Mouse (Mus musculus) thymus, postnatal 14 days (tissue): Measurements from ENCODE around the gene C2.
"Not testable (repeated sequence)": the region's sequence is repeated elsewhere in the genome, so short reads cannot be mapped to it uniquely, and the experiment has no call there.

Experiments used
- DNase-seq: peaks from one replicate; pipeline ENCODE4 v3.0.0; 2021

Gene C2

GRCm38 (mm10) chr17:34874321-34874720 is 23.7 kb downstream of the C2 start:
- DNase-seq = no peak

- DNase-seq = no peak
Measured at GRCm38 (mm10) chr17:34865981-34866380, 32.1 kb downstream of the C2 start.

GRCm38 (mm10) chr17:34862416-34863081 is 35.5 kb downstream of the C2 start, which contains the start of gene Cfb:
Gene Cfb (minus strand): TSS chr17:34862518.
- no peak for DNase-seq

- DNase-seq = no peak
Measured at GRCm38 (mm10) chr17:34861704-34862415, 36.2 kb downstream of the C2 start.

DNA sequence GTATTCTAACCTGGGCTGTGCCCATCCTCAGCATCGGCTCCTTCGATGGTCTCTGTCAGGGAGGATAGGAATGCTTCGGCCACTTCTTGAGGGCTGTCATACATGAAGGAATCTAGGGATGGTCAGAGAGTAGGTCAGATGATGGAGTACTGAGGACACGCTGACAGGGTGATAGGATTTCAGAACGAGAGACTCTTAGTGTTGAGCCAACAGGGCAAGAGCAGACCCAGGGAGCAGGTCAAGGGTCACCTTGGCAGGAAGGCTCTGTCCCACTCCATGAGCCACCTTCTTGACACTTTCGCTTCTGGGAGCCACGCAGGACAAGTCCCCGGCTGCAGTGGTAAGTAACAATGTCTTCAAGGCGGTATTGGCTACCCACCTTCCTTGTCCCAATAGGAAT is 37.6 kb downstream of the C2 start:
- no peak for DNase-seq

- no peak for DNase-seq
Measured at GRCm38 (mm10) chr17:34858670-34859069, 39.4 kb downstream of the C2 start.

GRCm38 (mm10) chr17:34855825-34856224 is 42.2 kb downstream of the C2 start:
- peak; percentile 53 for DNase-seq

DNA sequence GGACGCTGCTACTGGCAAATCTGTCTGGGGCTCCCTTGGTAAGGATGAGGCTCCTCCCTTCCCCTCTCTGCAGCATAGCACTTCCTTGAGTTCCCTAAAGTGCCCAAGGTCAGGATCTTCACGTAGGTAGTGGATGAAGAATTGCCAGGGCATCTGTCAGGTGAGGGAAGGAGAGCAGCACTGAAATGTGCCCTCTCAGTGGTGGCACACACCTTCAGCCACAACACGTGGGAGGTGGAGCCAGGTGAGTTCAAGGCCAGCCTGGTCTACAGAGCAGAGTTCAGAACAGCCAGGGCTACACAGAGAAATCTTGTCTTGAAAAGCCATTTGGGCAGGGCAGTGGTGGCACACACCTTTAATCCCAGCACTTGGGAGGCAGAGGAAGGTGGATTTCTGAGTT is 43.3 kb downstream of the C2 start:
- DNase-seq = no peak

GRCm38 (mm10) chr17:34853511-34853910 is 44.6 kb downstream of the C2 start:
- DNase-seq = no peak

GRCm38 (mm10) chr17:34850517-34851125 is 47.4 kb downstream of the C2 start:
- DNase-seq = peak; percentile 20

- peak; percentile 99 for DNase-seq
Measured at GRCm38 (mm10) chr17:34849722-34850516, 48.1 kb downstream of the C2 start, which contains the start of the genes Skiv2l and Nelfe. Gene Skiv2l (minus strand): TSS chr17:34850210. Gene Nelfe (plus strand): TSS chr17:34850391.

DNA sequence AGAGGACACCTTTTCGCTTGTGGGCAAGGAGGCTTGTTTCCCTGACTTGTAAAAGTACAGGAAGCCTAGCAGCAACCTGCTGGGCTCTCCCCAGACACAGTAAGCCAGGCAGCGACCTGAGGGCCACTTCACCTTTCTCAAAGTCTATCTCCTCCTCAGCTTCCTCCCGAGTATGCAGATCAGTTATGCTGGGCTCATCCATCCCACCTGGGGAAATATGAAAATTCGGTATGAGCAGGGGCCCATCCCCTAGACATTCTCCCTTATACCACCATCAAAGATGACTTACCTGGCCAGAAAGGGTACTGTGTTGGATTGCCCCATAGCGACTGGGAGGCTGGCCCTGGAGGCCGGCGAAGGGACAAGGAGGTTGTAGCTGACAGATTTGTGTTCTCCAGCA is 50.5 kb downstream of the C2 start:
- DNase-seq = no peak

DNA sequence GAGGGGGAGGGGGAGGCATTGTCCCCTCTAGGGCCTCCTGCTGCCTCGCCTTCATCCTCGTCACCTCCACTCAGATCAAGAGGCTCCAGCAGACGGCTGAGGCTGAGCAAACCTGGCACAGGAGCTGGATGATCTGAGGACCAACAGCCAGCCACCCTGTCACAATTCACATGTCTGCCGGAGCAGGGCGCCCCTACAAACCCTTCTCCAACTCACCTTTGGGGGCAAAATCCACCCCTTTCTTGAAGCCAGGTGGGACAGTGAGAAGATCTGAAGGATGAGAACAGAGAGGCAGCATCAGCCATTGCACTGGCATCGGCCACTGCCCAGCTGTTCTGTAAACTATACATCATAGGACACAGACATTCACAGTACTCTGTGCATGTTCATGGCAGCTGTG is 50.9 kb downstream of the C2 start:
- DNase-seq = no peak

GRCm38 (mm10) chr17:34844884-34845283 is 53.2 kb downstream of the C2 start:
- no peak for DNase-seq

GRCm38 (mm10) chr17:34840736-34841307 is 57.2 kb downstream of the C2 start:
- DNase-seq = no peak

DNA sequence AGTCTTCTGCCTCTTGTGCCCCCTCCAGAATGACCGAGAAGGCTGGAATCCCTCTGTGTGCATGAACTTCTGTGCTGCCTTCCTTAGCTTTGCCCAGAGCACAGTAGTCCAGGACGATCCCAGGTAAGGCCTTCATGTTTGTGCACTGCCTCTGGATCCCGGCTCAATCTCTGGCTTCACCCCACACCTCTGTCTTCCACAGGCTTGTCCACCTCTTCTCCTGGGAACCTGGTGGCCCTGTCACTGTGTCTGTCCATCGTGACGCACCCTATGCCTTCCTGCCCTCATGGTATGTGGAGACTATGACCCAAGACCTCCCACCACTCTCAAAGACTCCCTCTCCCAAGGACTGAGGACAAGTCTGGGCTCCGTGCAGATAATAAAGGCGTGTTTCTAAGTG is 59.3 kb downstream of the C2 start:
- no peak for DNase-seq

- DNase-seq = peak; percentile 31
Measured at GRCm38 (mm10) chr17:34837464-34838324, 60.4 kb downstream of the C2 start.

DNA sequence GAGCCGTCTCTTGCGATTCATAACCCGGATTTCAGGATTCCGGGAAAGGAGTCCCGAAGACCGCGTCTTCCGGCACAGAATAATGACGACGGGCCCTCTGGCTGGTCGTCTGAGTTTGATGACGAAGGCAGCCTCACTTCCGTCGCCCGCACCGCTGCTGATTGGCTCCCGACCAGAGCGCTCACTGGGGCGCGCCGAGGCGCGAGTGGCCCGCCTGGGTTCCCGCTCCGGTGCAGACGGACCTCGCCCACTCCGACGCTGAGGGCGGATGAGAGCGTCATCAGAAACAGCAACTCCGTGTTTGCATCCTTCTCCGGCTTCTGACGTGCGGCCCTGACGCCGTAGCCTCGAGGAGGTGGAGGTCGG is 61.2 kb downstream of the C2 start, which contains the start of the genes Stk19 and Dxo:
Stk19 (minus strand) TSS at position 90 of the 366 bp plus-strand sequence.
Dxo (plus strand) TSS at position 164 of the 366 bp plus-strand sequence.
- DNase-seq = peak; percentile 94

DNA sequence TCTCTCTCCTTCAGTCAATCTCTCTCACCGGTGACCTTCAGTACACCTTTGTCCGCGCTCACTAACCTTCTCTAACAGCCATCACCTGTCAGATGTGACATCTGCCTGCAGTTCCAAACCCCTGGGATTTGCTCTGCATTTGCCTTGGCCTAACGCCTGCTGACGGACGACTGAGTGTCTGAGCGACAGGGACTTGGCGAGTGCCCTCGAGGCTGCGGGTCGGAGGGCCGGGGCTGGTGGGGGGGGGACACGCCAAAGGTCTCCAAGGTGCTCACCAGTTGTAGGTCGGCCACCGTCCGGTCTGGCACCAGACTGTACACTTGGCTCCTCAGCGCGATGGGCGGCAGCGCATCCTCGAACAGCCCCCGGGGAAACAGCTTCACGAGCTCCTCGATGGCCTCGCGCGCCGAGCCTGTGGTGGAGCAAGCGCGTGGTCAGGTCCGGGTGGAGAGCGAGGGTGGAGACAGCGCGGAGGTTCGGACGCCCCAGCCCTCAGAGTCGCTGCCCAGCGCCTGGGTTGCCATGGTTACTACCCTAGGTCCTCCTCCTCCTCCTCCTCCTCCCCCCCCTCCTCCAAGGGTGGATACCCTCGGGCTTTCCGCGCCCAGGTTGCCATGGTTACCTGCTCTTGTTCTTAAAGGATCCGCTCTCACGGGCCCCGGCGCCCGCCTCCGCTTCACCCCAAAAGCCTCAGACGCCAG is 61.8 kb downstream of the C2 start:
- DNase-seq = no peak

DNA sequence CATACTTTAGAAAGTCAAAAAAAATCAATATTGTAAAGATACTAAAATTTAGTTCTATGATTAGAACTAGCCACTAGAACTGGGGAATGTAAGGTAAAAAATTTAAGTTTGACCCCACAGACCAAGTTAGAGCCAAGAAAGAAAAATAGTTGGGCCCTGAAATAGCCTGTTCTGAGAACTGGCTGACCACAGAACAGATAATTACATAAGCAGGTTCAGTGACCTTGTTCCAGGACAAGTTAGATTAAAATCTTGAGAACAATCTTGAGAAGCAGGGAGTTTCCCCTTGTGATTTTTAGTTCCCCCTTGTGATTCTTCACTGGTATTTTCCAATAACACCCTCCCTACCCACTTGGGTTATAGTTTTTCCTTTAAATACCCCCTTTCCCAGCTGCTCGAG is 67.3 kb downstream of the C2 start:
- not testable (repeated sequence) for DNase-seq

DNA sequence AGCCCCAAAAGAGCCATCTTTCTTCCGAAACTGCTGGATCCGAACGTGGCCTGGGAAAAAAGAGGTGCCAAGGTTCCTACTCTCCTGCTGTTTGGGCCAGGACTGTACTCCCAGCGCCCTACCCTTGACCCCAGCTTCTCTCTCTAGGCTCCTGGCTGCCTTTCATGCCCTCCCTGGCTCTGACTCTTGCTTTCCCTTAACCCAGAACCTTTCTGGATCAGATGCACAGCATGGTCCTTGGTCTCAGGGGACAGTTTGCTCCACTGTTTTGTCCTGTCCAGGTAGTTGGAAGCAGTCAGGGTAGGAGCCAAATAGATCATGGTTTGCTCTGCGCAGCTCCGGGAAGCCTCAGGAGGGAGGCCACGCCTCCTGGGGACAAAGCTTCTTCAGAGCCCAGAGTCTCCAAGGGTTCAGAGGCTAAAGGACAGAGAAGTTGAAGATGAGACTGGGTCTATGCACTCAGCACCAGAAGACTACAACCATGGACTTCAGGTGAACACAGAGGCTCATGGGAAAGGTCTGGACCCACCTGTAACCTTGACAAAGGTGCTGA is 83.2 kb downstream of the C2 start:
- no peak for DNase-seq
